Mouse (Mus musculus) forebrain, embryonic 13.5 days (tissue): ENCODE data around the gene Satb1. TPM values are rescaled to one million over a fixed set of nuclear protein-coding genes. Genes with fewer than 3 reads are reported as not detected.

Experiments used
- ATAC-seq: fragments of 200-750 bp; cut with Nextera tagmentation; 2 replicates; pipeline ENCODE4 v1.8.0; 2017
- H3K27ac ChIP-seq: fragments of 300-500 bp; sonication (generic); 2 replicates; pipeline ENCODE4 v1.5.1; 2015; ENCODE audit warnings: inconsistent platforms, mild to moderate bottlenecking, moderate library complexity
- H3K27me3 ChIP-seq: fragments of 300-500 bp; sonication (generic); 2 replicates; pipeline ENCODE4 v1.6.1; 2015; ENCODE audit warnings: mild to moderate bottlenecking, inconsistent platforms
- H3K36me3 ChIP-seq: fragments of 300-500 bp; sonication (generic); 2 replicates; pipeline ENCODE4 v1.6.1; 2015; ENCODE audit warnings: mild to moderate bottlenecking, inconsistent platforms; ENCODE audit not compliant: poor library complexity, severe bottlenecking
- H3K4me1 ChIP-seq: fragments of 300-500 bp; sonication (generic); 2 replicates; pipeline ENCODE4 v1.6.1; 2015; ENCODE audit warnings: inconsistent platforms
- H3K4me2 ChIP-seq: fragments of 300-500 bp; sonication (generic); 2 replicates; pipeline ENCODE4 v1.6.1; 2015; ENCODE audit warnings: inconsistent platforms, mild to moderate bottlenecking, moderate library complexity
- H3K4me3 ChIP-seq: fragments of 300-500 bp; sonication (generic); 2 replicates; pipeline ENCODE4 v1.5.1; 2015; ENCODE audit warnings: mild to moderate bottlenecking, inconsistent platforms
- H3K9ac ChIP-seq: fragments of 300-500 bp; sonication (generic); 2 replicates; pipeline ENCODE4 v1.6.1; 2015; ENCODE audit warnings: mild to moderate bottlenecking, inconsistent platforms
- H3K9me3 ChIP-seq: fragments of 300-500 bp; sonication (generic); replicated peaks from 2 replicates; pipeline ENCODE4 v1.6.1; 2016; ENCODE audit warnings: inconsistent platforms
- WGBS: fragments of 180-500 bp; shearing (Covaris S2); methylation state at CpG from one replicate; pipeline ENCODE4 v1.1.7; 2015; 5-methylcytosine and 5-hydroxymethylcytosine counted together
- polyA plus RNA-seq: library from polyadenylated mRNA; unstranded; fragments of >200 nt; fragmentation: Nextera tagmentation; extraction: Ambion mirVana; gene quantifications from 2 replicates; pipeline ENCODE4 v1.2.1, GENCODE M21; 2015

The Satb1 gene
- polyA plus RNA-seq, 1 experiment from 2014 or later: 34.7 TPM

DNA sequence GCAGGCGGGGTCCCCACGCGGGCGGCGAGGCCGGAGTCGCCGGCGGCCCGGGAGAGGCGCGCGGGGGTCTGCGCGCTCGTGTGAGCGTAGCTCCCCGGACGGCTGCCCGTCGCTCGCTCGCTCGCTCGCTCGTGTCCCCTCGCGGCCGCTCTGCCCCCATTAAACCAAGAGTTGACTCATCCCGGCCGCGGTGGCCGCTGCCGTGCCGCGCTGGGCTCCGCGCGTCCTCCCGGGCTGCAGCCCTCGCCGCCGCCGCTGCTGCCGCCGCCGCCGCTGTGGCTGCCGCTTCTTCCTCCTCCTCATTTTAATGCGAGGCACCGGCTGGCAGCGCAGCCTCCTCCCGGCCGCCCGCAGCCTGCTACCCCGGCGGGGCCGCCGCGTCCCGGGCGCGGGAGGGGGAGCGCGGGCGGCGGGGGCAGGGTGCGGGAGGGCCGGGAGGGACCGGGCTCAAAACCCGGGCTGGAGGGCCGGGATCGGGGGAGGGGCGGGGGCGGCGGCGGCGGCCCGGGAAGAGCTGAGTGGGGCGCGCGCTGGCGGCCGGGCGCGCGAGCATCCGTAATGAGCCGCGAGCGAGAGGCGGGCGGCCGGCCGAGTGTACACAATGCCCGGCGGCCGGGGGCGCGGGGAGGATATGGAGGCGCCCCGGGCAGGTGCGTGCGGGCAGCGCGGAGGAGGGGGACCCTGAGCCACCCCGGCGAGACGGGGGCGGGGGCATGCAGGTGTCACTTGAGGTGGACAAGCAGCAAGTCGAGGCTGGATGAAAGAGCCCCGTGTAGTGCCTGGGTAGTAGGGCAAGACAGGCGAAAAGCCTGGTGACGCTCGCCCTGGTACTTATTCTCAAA, 19.9 kb downstream of the Satb1 start:
- Histone ChIP-seq H3K9ac (peak overlapping the region; percentile 91), H3K36me3 (0 out of 2 replicates have a peak, but pooled peaks cover 2% of the 10 kb centered on the region), H3K4me2 (peak overlapping the region; percentile 77), H3K27ac (peak overlapping the region; percentile 94), H3K4me3 (peak overlapping the region; percentile 88), H3K27me3 (no peaks in the 10 kb centered on the region), H3K4me1 (peaks cover 13% of the 10 kb centered on the region), H3K9me3 (no peaks in the 10 kb centered on the region)
- 1% methylated on average over 76 of the region's 115 CpGs for WGBS
- peak; percentile 90 for ATAC-seq

DNA sequence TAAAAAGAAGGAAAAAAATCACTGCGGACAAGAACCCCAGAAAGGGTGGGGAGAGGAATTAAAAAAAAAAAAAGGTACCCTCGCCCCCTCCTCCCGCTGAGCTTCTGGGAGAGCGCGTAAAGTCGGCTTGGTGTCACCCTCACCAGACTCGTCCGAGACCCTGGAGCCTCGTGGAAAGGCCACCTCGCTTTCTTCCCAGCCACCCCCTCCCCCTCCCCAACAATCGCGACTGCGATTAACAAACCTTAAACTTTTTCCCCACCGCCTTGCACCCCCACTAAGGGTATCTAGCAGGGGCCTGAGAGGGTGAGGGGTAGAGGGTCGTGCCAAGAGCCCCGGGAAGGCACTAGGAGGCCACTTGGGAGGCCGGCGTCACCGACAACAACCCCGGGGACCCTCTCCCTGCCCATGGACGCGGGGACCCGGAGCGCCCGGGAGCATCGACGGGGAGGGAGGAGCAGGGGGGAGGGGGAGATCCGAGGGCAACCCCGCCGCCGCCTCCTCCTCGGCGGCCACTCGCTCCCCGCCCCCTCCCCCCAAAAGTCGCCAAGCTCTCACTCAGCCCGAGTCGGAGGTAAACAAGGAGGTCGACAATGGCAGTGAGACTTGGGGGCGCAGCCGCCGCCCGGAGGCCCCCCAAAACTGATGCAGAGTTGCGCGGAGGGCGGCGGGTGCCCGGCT, 20.7 kb downstream of the Satb1 start:
- H3K27me3 ChIP-seq: no peaks in the 10 kb centered on the region
- H3K27ac ChIP-seq: peak overlapping the region; percentile 94
- 0 out of 2 replicates have a peak, but pooled peaks cover 3% of the 10 kb centered on the region for H3K36me3 ChIP-seq
- peak overlapping the region; percentile 88 for H3K4me3 ChIP-seq
- H3K4me1 ChIP-seq: peaks cover 14% of the 10 kb centered on the region
- under 1% methylated on average over 38 of the region's 48 CpGs for WGBS
- H3K9me3 ChIP-seq: no peaks in the 10 kb centered on the region
- H3K4me2 ChIP-seq: peak overlapping the region; percentile 77
- peak; percentile 48 for ATAC-seq
- H3K9ac ChIP-seq: peak overlapping the region; percentile 91

DNA sequence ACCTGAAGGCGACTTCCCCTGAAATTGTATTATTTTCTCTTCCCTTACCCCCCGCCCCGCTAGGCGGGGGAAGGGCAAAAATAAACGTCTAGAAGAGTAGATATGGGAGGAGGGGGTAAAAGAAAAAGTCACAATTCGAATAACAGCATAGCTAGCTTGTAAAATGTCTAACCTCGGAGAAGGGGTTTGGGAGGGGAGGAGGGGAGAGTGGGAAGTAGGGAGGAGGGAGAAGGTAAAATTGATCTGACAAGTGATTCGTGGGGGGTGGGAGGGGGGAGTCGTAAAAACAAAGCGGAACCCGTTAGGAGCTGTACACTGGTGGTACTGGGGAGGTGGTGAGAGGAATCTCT, 21.2 kb downstream of the Satb1 start:
- peak overlapping the region; percentile 94 for H3K27ac ChIP-seq
- WGBS: 1% methylated on average over 11 of the region's 11 CpGs

DNA sequence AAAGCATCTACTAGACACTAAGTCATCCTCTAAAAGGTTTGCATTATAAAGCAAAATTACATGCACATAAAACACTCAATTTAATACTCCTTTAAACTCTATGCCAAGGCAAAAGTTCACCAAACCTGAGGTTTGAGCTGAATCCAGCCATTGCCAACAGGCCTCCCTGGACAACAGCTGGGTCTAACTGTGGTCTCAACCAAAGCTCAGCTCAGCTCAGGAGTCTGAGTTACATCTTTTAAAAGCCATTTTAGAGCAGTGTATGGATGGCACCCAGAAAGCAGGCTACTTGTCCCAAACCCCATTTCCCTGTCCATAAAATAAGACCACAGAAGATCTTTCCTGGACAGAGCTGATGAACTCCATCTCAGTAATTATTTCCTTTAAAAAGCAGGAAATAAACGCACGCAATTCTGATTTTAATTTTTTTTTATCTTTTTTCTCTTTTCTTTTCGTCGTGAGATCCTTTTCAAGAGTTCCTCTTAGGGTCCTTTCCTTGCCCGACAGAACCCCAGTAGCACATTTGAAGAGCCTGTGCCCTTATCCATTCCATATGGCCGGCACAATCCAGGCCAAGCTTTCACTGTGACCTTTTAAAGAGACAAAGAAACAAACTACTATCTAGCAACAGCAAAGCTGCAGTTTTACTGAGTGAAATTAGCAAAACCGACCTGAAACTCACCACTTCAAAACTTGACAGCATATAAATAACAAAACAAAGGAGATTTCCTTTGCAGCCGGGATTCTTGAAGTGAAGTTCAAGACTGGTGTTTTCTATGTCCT, 21.8 kb downstream of the Satb1 start:
- peaks cover 21% of the 10 kb centered on the region for H3K4me1 ChIP-seq
- no peak for ATAC-seq
- no peaks in the 10 kb centered on the region for H3K27me3 ChIP-seq
- 0 out of 2 replicates have a peak, but pooled peaks cover 7% of the 10 kb centered on the region for H3K36me3 ChIP-seq
- peak overlapping the region; percentile 57 for H3K27ac ChIP-seq
- peak overlapping the region; percentile 88 for H3K4me3 ChIP-seq
- 2% methylated on average over 8 of the region's 8 CpGs for WGBS
- H3K9ac ChIP-seq: peak overlapping the region; percentile 91
- H3K4me2 ChIP-seq: peak overlapping the region; percentile 77
- no peaks in the 10 kb centered on the region for H3K9me3 ChIP-seq

More for the DNA sequence above, 21.2 kb downstream of the Satb1 start:
- 0 out of 2 replicates have a peak, but pooled peaks cover 7% of the 10 kb centered on the region for H3K36me3 ChIP-seq
- H3K4me3 ChIP-seq: peak overlapping the region; percentile 88
- peak overlapping the region; percentile 77 for H3K4me2 ChIP-seq
- H3K27me3 ChIP-seq: no peaks in the 10 kb centered on the region
- H3K4me1 ChIP-seq: peaks cover 17% of the 10 kb centered on the region
- H3K9ac ChIP-seq: peak overlapping the region; percentile 91
- H3K9me3 ChIP-seq: no peaks in the 10 kb centered on the region
- ATAC-seq: no peak

DNA sequence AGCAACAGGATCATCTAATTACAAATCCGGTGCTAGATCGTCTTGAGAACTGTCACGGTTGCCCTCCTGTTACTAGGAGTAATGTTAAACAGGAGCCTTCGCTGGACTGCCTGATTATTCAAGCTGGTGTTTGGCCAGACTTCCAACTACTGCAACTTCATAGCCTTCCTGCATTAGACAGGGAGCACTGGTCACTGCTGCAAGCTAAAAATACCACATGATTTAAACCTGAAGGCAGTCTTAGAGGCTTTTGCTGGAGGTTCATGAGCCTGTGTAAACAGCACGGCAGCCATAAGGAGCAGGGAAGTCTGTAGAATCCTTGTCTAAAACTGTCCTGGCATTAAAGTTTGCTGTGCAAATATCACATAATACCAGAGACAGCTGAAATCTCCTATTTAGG, 25.7 kb downstream of the Satb1 start:
- H3K9me3 ChIP-seq: no peaks in the 10 kb centered on the region
- H3K4me3 ChIP-seq: no peak overlapping the region
- peaks cover 36% of the 10 kb centered on the region for H3K4me1 ChIP-seq
- ATAC-seq: no peak
- H3K36me3 ChIP-seq: peaks cover 23% of the 10 kb centered on the region
- no peak overlapping the region for H3K27ac ChIP-seq
- no peak overlapping the region for H3K4me2 ChIP-seq
- 81% methylated on average over 5 of the region's 5 CpGs for WGBS
- H3K27me3 ChIP-seq: no peaks in the 10 kb centered on the region
- H3K9ac ChIP-seq: no peak overlapping the region

DNA sequence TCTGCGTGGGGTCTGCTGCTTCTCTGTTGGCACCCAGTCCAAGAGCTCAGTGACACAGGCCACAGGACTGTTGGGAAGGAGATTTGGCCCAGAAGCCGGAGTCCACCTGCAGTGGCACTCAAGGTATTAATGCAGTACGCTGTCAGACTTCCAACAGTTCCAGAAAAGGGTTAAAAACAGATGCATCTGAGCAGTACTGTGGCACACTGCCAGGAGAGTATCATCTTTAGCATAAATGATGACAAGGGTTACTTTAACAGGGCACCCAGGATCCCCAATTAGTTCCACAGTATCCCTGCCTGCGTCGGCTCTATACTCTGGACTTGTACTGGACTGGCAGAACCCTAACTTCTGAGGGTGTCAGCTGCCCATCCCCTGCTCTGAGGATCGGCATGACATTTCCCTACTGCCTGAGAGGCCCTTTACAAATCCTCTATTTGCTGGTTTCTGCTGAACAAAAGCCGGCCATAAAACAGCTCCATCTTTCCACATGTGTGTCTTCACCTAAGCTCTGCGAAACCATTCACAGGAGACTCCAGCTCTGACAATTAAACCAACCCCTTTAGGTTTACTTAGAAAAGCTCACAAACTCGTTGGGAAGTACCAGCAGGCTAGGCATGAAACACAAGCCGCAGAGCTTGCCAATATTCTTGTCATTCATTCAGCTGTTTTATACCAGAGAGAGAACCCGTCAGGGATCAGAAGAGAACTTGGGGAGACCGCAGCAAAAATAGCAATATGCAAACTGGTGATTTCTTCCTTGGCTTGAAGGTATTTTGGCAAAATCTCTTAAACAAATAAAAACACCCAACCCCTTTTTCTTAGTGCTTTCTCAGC, 26.7 kb downstream of the Satb1 start:
- peak overlapping the region; percentile 5; the same call in 1 of the 2 replicates for H3K9ac ChIP-seq
- 67% methylated on average over 12 of the region's 12 CpGs for WGBS
- no peaks in the 10 kb centered on the region for H3K27me3 ChIP-seq
- no peaks in the 10 kb centered on the region for H3K9me3 ChIP-seq
- H3K36me3 ChIP-seq: peaks cover 32% of the 10 kb centered on the region
- H3K4me3 ChIP-seq: no peak overlapping the region
- H3K4me1 ChIP-seq: peaks cover 34% of the 10 kb centered on the region
- no peak overlapping the region for H3K27ac ChIP-seq
- ATAC-seq: peak; percentile 42; the same call in 1 of the 2 replicates
- H3K4me2 ChIP-seq: peak overlapping the region; percentile 3; the same call in 1 of the 2 replicates

DNA sequence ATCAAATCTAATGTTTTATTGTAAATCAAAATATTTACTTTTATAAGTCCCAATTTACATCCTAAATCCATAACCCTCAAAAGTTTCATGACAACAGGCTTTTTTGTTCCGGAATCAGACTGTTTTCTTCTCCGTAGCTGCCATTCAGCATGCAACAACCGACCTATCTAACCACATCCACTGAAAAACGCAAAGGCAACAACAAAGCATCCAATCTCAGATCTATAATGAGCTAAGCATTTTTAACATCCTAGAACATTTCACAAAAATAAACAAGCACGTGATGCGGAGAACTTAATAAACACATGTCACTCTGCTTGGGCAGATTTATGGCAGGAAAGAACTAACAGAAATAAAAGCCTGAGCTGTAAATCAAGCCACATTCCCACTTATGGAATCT, 32.9 kb downstream of the Satb1 start:
- H3K4me2 ChIP-seq: no peak overlapping the region
- H3K4me3 ChIP-seq: no peak overlapping the region
- no peak overlapping the region for H3K9ac ChIP-seq
- 0 out of 2 replicates have a peak, but pooled peaks cover 5% of the 10 kb centered on the region for H3K4me1 ChIP-seq
- H3K27ac ChIP-seq: no peak overlapping the region
- WGBS: 74% methylated on average over 6 of the region's 6 CpGs
- H3K27me3 ChIP-seq: no peaks in the 10 kb centered on the region
- no peaks in the 10 kb centered on the region for H3K9me3 ChIP-seq
- H3K36me3 ChIP-seq: peaks cover 25% of the 10 kb centered on the region
- no peak for ATAC-seq

DNA sequence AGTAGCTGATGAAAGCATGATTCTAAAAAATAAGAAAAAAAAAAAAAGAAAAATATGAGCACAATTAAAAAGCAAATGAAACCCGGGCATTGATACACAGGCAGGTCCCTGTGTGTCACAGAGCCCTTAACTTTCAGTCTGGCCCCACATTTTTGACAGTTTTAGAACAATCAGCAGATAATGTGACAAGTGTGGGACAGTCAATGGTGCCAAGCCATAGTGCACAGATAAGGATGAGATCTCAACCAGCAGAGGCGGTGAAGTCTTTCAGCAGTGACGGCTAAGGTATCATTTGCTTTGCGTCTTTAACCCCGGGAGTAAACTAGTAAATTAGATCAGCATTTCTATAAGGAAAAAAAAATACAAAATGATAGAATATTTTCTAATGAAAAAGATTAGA, 36.6 kb downstream of the Satb1 start:
- Histone ChIP-seq H3K27me3 (no peaks in the 10 kb centered on the region), H3K9me3 (no peaks in the 10 kb centered on the region), H3K36me3 (0 out of 2 replicates have a peak, but pooled peaks cover 5% of the 10 kb centered on the region), H3K9ac (no peak overlapping the region), H3K4me3 (no peak overlapping the region), H3K4me1 (0 out of 2 replicates have a peak, but pooled peaks cover 2% of the 10 kb centered on the region), H3K27ac (no peak overlapping the region), H3K4me2 (no peak overlapping the region)
- 95% methylated on average over 5 of the region's 5 CpGs for WGBS
- no peak for ATAC-seq

DNA sequence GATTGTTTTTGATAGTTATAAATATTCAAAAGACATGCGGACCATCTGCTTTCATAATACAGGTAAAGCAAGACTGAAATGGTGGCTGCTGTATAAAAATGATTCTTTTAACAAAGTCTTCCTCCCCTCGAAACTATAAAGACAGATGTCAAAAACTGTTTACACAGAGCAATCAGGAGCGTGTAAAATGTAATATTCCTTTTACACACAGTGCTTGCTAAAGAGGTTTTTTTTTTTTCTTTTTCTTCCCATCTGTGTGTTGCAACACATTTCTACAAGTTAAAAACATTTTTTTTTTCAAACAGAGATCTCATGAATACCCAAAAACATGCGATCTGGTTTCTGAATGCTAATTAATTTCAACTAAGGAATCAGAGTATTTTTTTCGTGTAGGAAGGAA, 41.9 kb downstream of the Satb1 start:
- no peak overlapping the region for H3K4me3 ChIP-seq
- H3K4me1 ChIP-seq: peaks cover 24% of the 10 kb centered on the region
- peak overlapping the region; percentile 81; the same call in 1 of the 2 replicates for H3K27ac ChIP-seq
- H3K9me3 ChIP-seq: no peaks in the 10 kb centered on the region
- ATAC-seq: peak; percentile 31; the same call in 1 of the 2 replicates
- H3K4me2 ChIP-seq: no peak overlapping the region
- 65% methylated on average over 5 of the region's 5 CpGs for WGBS
- no peak overlapping the region for H3K9ac ChIP-seq
- 0 out of 2 replicates have a peak, but pooled peaks cover 10% of the 10 kb centered on the region for H3K36me3 ChIP-seq
- no peaks in the 10 kb centered on the region for H3K27me3 ChIP-seq

DNA sequence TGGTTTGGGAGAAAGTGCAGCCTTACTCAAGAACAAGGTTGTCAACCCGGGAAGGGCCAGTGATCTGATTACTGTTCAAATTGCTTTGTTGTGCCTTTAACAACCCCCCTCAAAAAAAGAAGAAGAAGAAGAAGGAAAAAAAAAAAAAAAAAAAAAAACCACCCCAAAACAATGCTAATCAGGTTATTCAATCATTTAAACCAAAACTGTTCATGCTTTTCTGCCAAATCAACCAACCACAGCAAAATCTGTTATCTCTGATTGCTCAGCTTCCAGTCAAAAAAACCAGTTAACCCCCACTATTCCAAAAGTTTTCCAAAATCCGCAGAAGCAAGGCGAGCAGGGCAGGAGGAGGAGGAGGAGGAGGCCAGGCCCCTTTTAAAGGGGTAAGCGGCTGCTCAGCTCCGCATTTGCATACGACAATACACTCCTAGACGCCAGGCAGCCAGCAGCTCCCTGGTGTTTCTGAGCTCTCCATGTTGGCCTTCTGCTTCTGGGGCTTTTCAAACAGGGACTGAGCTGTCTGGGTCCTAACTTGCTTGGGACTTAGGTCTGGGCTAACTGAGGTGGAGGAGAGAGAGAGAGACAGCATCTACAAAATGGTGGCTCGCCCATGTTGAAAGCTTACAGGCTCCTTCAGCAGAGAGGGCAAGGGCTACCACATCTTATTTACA, 42.6 kb downstream of the Satb1 start:
- no peak overlapping the region for H3K4me3 ChIP-seq
- no peaks in the 10 kb centered on the region for H3K27me3 ChIP-seq
- H3K27ac ChIP-seq: peak overlapping the region; percentile 81
- peak overlapping the region; percentile 42 for H3K4me2 ChIP-seq
- peak; percentile 87 for ATAC-seq
- 0 out of 2 replicates have a peak, but pooled peaks cover 10% of the 10 kb centered on the region for H3K36me3 ChIP-seq
- peaks cover 24% of the 10 kb centered on the region for H3K4me1 ChIP-seq
- H3K9me3 ChIP-seq: no peaks in the 10 kb centered on the region
- H3K9ac ChIP-seq: no peak overlapping the region
- WGBS: 3% methylated on average over 8 of the region's 8 CpGs
